Mouse (Mus musculus) urinary bladder, postnatal 14 days (tissue): ENCODE results near the gene Camk1d.
"Not testable (repeated sequence)": the region's sequence is repeated elsewhere in the genome, so short reads cannot be mapped to it uniquely, and the experiment has no call there.

ENCODE experiments used
- DNase-seq: peaks from one replicate; pipeline ENCODE4 v3.0.0; 2021; ENCODE audit warnings: low spot score

Camk1d gene

DNA sequence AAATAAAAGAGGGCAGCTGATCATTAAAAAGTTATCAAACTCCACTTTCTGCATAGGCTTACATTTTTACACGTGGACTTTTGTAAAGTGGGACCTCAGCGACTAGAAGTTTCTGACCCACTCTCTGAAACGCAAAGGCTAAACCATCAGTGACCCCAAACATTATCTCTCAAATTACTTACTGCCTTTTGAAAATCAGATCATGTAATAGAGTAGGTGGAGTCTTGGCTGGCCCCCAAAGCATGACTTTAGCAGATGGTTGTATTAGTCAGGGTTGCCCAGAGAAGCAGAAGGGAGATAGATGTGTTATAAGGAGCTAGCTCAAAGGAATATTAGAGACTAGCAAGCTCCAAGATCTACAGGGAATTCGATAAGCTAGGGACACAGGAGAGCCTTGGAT lies 103.8 kb downstream of the Camk1d start:
- DNase-seq: no peak

DNA sequence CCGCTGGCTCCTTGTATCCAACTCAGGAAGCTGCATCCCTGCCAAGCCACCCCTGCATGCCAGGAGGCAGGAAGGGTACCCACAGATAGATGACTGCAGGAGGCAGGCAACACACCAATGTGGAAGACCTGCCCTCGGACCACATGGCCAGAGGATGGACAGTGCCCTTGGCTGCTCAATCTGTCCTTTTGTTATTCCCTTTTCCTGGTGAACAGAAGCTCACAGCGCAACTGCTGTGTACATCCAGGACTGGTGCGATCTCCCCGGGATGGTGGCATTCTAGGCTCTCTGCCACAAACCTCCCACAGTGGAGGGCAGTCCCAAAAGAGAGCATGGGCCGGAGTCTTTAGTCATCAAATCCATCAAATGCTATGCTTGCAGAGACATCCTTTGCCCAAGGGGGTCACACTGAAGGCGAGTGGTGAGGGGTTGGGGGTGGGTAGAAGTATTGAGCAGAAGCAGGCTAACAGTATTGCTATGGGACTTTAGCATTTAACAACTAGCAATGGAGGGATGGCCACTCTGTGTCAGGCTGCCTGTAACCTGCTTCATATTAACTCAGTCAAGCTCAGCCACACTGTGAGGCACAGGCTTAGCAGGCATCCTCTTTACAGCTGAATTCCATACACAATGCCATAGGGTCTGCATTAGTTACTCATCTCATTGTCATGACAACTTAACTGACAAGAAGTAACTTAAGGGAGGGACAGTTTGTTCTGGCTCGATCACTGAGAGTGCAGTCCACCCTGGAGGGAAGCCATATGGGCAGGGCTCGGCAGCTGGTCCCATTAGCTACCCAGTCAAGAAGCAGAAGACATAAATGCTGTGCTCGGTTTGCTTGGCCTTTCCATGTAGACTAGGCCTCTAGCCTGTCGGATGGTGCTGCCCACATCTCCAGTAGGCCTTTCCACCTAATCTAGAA lies 106.1 kb downstream of the Camk1d start:
- DNase-seq: no peak

DNA sequence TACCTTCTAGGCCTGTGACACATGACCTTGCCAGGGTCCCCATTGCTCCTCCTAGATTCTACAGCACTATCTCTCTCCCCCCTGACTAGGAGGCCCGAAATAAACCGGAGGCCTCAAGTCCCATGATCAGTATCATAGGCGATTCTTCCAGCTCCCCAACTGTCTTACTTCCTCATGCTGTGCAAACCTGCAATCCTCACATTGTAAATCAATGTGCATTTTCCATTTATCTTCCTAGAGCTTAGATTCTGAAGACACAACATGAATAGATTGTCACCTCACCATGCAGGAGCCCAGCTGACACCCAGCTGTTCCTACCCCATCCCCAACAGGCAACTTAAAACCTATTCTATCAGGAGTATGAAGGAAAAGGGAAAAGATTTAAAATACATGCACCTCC lies 108.5 kb downstream of the Camk1d start:
- no peak for DNase-seq

DNA sequence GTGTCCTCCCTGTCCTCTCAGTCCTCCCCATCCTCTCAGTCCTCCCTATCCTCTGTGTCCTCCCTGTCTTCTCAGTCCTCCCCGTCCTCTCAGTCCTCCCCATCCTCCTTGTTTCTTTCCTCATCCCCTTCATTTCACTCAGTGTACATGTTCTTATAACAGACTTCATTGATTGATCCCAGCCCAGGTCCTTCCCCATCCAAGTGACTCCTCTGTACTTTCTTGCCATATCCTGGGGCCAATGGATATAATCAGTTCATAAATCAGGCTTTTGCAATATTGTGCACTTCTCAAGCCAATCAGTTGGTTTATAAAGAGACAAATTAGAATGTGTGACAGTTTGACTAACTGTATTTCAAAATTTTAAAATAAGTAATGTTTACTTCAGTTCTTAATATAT lies 112.3 kb downstream of the Camk1d start:
- no peak for DNase-seq

DNA sequence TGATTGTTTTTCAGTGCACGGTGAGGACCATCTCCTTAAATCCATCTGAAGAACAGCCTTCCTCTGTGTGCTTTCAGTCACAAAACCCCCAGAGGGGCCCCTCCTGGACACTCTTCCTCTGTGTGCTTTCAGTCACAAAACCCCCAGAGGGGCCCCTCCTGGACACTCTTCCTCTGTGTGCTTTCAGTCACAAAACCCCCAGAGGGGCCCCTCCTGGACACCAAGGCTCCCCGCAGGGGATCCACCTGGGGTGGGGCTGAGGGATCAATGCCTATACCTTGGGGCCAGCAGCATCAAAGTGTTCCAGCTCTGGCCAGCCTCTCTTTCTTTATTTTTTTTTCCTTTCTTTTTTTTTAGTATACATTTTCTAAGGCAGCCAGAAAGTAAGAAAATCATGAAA lies 113.1 kb downstream of the Camk1d start:
- DNase-seq: not testable (repeated sequence)

DNA sequence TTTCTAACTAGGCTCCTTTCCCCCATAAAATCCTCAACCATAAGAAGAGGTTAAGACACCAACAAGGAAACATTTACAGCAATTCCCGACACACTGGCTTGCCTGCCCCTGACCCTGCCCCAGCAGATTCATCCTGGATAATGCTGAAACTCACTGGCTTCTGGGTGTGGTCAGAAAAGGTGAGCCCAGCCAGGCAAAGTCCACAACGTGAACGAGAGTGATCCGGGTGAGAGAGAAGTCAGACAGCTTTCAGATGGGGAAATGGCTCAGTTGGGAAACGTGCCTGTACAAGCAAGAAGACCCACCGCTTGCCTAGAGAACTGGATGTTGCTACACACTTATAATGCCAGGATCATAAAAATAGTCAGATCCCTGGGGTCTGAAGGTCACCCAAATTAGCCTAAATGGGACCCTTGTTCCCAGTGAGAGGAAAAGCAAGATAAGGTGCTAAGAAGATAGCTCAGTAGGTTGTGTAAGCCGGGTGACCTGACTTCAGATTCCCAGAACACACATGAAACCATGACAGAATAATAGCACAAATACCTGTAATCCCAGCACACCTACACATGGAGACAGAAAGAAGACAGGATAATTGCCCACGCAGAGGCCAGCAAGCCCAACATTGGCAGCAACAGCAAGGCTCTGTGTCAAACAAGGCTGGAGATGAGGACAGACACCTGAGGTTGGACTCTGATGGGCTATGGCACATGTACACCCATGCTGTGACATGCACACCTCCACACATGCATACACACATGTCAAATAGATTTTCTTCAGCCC lies 113.9 kb downstream of the Camk1d start:
- DNase-seq: no peak

DNA sequence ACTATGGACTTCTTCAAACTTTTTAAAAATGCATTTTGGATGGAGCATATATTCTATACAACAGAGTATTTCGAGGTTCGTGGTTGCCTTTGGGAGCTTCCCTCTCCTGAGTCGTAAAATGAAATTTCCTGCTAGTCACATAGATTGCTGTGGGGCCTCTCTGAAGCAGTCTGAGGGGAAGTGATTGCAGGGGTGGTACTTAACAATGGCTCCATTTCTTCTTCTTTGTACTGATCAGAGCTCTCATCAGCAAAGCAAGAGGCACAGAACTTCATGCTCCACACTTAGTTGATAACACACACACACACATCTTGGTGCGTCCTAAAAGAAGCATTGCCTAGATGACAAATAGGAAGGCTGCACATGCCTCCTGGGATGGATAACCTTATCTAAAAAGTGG lies 114.6 kb downstream of the Camk1d start:
- DNase-seq: no peak

DNA sequence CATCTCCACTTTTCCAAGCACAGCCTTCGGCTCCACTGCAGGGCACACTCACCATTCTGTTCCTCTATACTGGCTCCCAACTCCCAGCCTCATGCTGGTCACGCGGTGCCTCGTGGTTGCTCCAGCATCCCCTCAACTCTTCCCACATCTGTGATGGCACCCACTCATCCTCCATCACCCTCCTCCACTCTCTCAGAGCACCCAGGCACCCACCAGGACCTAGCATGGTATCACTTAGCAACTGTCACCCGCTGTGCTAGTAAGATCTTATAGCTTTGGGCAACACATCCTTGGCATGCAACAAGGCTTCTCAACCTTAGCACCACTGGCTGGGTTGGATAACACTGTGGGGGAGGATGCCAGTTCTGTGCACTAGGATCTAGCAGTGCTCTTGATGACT lies 115.8 kb downstream of the Camk1d start:
- no peak for DNase-seq

DNA sequence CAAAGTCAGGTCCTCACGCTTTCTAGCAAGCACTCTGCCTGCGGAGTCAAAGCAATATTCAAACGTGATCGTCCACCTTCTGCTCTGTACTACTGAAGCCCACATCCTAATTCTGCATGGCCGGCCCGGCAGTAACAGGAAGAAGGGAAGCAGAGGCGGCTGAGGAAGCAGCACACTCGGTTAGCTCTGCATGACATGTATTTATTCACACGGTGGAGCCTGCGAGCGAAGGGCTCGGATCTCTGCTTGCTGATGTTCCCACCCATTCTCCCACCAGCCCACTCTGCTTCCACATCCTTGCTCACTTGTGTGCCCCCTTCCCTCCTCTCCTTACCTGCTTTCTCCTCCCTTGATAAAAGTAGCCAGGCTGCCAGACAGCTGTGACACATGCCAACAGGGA lies 117.4 kb downstream of the Camk1d start:
- no peak for DNase-seq

DNA sequence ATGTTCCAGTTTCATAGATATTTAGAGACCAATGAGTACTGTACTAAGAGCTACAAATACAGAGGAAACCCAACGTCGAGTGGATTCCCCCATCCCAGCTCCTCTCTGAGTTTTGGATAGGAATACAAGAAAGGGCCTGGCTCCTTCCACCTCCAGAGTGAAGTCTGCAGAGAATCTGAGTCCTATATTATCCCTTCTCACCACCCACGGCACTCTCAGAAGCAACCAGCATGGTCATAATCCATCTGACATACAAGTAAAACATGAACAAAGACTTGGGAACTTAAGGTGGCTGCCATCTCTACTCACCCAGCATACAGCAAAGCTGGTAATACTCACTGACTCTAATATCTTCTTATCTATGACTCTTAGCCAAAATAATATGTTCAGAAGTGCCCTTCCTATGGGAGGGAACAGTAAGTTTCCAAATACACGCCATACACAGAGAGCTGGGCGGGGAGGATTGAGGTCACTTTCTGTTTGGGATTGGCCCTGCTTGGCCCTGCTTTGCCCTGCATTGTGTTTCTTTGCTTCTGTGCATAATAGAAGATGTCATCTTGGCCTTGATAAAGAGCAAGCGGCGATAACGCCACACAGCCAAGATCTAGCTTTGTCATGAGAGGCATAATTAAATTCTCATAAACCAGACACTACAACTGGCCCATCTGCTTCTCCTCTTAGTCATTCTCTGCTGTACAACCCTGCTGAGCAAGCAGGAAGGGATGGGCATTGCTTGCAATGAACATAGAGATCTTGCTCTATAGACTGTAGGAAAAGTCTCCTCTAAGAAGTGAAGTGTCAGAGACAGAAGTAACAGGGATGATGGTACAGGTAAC lies 118.7 kb downstream of the Camk1d start:
- no peak for DNase-seq

DNA sequence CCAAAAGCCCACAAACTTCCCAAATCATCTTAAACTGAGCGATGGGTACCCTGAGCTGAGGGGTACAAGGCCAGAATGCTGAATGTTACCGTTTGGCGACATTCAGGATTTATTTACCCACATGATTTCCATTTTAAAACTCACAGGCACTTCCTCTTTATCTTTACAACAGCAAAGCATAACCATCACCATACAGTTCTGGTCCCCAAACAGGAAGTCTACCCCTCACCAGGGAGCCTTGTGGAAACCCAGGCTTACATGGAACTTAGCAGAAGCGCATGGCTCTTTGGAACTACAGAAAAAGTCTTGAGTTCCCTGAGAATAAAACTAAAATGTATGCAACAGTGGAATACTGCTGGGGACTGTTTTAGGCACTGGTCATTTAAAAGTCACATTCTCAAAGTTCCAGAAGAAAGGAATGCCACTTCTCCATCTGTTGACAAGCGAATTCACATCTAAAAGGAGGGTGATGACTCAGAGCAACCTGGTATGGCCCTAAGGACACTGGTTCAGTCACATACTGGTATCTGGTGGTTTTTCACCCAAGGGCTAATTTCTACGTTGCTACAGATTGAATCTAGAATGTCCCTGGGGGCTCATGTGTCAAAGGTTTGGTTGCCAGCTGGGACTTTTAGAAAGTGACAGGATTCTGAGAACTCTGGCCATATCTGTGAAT lies 121.7 kb downstream of the Camk1d start:
- DNase-seq: no peak

DNA sequence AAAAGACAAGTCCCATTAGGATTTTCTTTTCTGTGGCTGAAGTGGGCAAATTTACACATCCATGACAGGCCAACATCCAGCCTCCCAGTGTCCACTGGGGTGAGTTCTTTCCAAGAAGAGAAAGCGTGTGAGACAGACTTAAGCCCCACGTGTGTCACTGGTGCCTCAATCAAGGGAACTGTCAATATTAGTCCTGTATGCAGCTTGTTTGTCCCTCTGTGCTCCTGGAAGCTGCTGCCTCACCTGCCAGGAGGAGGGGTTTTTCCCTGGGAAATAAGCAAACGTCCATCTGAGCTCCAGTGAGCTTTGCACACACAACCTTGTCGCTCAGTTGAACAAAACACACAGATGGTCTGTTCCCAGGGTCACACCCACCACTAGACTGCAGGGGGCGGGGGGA lies 124.2 kb downstream of the Camk1d start:
- DNase-seq: no peak

DNA sequence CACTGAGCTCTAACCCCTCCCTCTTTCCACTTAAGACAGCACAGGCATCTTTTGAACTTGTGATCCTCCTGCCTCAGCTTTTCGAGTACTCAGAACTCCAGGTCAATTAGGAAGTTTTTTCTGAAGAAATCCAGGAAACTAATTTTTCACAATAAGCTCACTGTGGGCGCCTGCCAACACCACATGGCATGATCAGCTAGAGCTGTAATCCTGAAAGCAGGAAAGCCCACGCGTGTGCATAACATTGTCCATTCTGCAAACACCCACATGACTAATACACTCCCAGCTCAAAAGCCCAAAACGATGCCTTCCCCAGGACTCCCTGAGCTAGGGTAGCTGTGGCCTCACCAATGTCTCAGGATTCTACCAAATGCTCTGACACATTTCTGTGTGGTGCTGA lies 125.2 kb downstream of the Camk1d start:
- DNase-seq: no peak

DNA sequence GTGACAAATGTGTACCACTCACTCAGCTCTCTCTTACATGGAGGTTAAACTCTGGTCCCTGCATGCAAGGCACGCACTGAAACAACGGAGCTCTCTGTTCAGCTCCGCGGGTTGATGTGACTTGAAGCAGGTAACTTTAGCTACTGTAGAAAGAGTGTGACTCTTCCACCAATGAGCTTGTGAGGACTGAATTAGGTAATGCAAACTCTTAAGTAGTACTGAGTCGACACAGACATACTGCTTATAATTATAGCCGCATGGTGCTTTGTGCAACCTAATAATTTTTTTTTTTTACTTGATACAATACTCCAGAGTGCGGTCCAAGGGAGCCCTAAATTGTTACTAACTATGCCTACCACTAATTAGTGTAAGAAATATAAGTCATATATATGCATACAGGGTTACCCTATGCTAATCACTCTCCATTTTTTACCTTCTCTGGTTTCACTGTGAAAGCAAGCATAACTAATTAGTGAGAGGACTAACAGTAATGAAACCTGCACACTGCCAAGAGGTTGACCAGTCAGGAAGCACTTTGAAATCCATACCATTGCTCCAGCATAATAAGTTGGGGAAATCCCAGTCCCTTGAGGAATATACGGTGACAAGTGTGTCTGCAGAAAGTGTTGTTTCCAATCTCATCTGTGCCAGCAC lies 125.9 kb downstream of the Camk1d start:
- DNase-seq: no peak

DNA sequence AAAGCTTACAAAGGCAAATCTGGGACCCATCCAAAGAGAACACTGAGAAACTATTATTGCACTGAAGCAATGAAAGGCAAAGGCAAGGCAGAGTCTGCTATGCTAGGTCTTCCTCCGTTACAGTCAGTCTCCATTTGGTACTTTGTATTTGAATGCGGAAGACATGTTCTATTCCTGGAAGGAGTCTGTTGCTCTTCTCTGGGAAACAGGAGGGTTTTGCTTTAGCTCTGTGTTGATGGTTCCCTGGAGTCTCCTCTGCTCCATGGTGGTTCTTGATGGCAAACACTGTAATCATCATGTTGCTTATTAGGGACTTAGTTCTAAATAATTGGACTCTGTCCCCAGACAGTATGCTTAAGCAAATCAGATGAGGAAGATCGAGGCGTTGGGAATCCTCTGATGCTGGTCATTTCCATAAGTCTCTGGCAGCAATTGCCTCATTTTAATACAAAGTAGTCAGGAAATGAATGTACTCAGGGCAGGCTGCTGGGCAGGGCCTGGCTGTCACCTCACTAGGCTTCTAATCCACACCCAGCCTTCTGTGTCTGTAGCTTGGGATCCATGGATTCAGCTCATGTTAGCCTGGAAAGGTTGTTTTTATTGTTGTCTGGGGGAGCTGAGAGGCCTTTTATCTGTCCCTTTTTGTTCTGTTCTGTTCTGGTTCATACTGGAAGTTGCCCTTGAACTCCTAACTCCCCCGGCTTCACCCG lies 129.8 kb downstream of the Camk1d start:
- DNase-seq: no peak

DNA sequence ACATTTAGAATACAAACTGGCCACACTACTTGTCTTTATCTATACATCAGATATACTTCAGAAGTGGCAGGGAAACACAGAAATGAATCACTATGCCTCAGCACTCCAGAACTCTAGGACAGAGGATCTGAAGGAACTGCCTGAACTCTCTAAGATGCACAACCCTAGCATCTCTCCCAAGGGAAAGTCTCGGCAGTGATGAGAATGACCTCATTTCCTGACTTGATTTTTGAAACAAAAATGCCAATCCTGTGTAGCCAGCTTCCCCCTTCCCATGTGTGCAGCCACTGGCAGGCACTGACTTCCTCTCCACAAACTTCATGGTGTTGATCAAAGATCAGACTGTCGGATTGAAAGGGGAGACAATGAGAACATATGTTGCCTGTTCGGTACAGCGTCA lies 134.9 kb downstream of the Camk1d start:
- no peak for DNase-seq

DNA sequence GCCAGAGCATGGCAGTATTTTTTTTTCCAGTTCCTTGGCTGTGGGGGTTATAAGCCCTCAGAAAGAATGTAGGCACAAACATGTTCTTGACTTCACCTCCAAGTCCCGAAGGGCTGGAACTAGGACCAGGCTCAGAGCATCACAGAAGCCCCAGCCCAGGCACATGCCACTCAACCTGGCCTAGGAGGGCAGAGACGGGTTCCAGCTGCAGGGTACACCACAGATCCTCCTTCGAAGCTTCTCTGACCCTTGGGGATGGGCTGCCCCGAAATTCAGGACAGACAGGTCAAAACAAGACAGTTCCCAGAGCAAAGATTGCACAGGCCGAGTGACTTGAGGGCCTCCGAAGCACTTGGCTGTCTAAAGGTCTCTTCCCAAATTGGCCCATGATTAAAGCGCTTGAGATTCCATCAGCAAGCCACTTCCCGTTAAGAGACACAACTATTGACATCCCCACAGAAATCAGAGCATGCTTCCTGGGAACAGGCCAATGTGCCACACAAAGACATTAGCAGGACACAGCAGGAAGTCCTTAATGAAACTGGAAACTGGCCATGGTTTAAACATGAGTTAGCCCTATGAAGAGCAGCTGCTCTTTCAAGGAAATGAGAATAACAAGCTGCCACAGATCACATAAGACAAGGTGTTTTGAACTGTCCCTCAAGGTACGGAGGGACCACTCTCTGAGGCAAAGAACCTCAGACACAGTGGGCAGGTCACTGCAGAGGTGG lies 136.8 kb downstream of the Camk1d start:
- DNase-seq: no peak

DNA sequence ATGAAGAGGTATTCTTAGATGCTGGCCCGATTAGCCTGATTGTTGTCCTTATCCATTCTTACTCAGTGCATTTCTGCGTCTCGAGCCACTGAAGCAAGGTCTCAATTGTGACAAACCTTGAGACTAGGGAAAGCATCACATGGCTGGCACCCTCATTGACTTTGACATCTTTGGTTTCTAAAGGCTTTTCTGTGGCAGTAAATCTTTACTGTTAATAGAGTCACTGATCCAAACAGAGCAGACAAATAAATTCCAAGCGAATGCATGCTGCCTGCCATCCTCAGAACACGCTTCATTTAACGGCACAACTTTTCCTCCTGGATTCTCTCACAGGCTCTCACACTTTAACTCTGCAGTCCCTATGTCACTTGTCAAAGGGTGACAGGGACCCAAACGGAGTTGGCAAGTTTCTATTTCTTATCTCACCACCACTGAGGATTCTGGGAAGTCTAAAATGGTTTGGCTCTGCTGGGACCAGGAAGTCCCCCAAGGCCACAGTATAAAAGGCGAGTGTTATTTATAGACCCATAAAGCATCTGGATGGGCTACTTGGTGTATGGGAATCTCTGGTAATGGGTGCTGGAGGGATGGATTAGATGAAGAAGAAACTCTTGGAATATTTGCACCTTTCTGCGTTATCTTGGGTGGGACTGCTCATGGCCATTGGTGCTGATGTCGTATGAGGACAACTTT lies 141.9 kb downstream of the Camk1d start:
- DNase-seq: no peak

DNA sequence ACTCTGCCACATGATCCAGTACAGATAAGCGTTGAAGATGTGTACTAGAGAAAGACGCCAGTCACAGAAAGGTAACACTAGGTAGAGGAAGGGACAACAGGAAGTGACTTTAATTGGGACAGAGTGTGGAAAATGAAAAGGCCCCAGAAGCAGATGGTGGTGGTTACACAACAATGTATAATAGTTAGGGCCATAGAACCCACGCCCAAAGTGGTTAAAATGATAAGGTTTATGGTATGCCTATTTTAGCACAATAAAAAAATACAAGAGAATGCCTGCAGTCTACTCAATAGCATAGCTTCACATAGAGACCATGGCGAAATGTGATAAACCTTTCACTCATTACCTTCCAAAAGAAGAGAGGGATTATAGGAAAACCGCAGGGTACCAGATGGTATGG lies 147.7 kb downstream of the Camk1d start:
- DNase-seq: no peak
